Mouse (Mus musculus): ENCODE data around the gene Yars.
A peak's percentile ranks its signal among the peaks of the same experiment; 100 is the strongest.

Gene Yars

GRCm38 (mm10) chr4:129227985-129228381 is 38.4 kb downstream of the Yars start:
- DNase-seq (ENCODE audit: extremely low read depth, low read depth): no peak

- no peak for DNase-seq (ENCODE audit: extremely low read depth, low read depth)
Observed at GRCm38 (mm10) chr4:129230926-129231325, 41.4 kb downstream of the Yars start.

GRCm38 (mm10) chr4:129231594-129232450 is 42.3 kb downstream of the Yars start:
- DNase-seq (ENCODE audit: extremely low read depth, low read depth): no peak

- no peak for DNase-seq (ENCODE audit: extremely low read depth, low read depth)
Observed at GRCm38 (mm10) chr4:129232561-129233360, 43.2 kb downstream of the Yars start.

GRCm38 (mm10) chr4:129234488-129234887 is 44.9 kb downstream of the Yars start:
- peak; percentile 59 for DNase-seq (ENCODE audit: extremely low read depth, low read depth)

- DNase-seq (ENCODE audit: extremely low read depth, low read depth): peak; percentile 56
Observed at GRCm38 (mm10) chr4:129235147-129235546, 45.6 kb downstream of the Yars start.

- DNase-seq (ENCODE audit: extremely low read depth, low read depth): no peak
Observed at GRCm38 (mm10) chr4:129236236-129236813, 46.8 kb downstream of the Yars start.

GRCm38 (mm10) chr4:129237843-129238441 is 48.4 kb downstream of the Yars start:
- no peak for DNase-seq (ENCODE audit: extremely low read depth, low read depth)

- DNase-seq (ENCODE audit: extremely low read depth, low read depth): no peak
Observed at GRCm38 (mm10) chr4:129238579-129239016, 49.0 kb downstream of the Yars start.

- no peak for DNase-seq (ENCODE audit: extremely low read depth, low read depth)
Observed at GRCm38 (mm10) chr4:129239075-129239474, 49.5 kb downstream of the Yars start.

GRCm38 (mm10) chr4:129241898-129242297 is 52.3 kb downstream of the Yars start:
- no peak for DNase-seq (ENCODE audit: extremely low read depth, low read depth)

GRCm38 (mm10) chr4:129242327-129242726 is 52.8 kb downstream of the Yars start:
- no peak for DNase-seq (ENCODE audit: extremely low read depth, low read depth)

GRCm38 (mm10) chr4:129242761-129243160 is 53.2 kb downstream of the Yars start:
- DNase-seq (ENCODE audit: extremely low read depth, low read depth): no peak

GRCm38 (mm10) chr4:129244802-129245201 is 55.2 kb downstream of the Yars start:
- peak; percentile 77 for DNase-seq (ENCODE audit: extremely low read depth, low read depth)

GRCm38 (mm10) chr4:129246360-129247301 is 57.1 kb downstream of the Yars start:
- DNase-seq (ENCODE audit: extremely low read depth, low read depth): no peak

GRCm38 (mm10) chr4:129247381-129248242 is 58.1 kb downstream of the Yars start:
- DNase-seq (ENCODE audit: extremely low read depth, low read depth): no peak

- DNase-seq (ENCODE audit: extremely low read depth, low read depth): no peak
Observed at GRCm38 (mm10) chr4:129248243-129248767, 58.7 kb downstream of the Yars start.

- DNase-seq (ENCODE audit: extremely low read depth, low read depth): no peak
Observed at GRCm38 (mm10) chr4:129249288-129249687, 59.7 kb downstream of the Yars start.

Data from MEL-GATA-1-ER (cell line).